Mouse (Mus musculus): ENCODE measurements around the gene Cux2.

DNA sequence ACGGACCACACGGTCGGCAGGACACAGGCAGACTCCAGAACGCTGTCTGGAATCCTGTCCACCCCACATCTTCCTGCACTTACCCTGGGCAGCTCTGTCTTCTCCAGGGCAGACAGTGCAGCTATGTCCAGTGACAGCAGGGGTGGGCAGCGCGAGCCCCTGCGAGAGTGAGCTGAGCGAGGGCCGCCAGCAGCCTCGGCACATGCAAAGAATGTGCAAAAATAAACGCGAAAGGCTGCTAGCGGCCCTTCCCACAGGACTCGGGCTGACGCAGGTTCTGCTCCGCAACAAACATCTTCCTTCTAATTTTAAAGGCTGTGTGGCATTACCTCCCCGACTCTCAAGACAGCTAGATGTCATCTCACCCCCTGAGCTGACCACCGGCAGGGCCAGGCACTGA, 47.8 kb downstream of the Cux2 start:
- TF ChIP-seq GATA1 (IDR thresholded peaks at IDR 0.05; ENCODE audit: borderline replicate concordance, low read length) = no peak
- no peak for TF ChIP-seq FLI1 (IDR thresholded peaks at IDR 0.05; ENCODE audit: low read length)
